Mouse (Mus musculus) ES-Bruce4 (cell line): Measurements from ENCODE around the gene Inpp5d.

Source experiments
- CTCF ChIP-seq: IDR thresholded peaks from one replicate; pipeline ENCODE4 v1.8.1; 2011; ENCODE audit warnings: low read depth, low read length
- EP300 ChIP-seq: IDR thresholded peaks from 2 replicates; pipeline ENCODE4 v1.6.1; 2011; ENCODE audit warnings: low read depth, low read length; ENCODE audit not compliant: insufficient read depth

- no peak for TF ChIP-seq EP300
- no peak for TF ChIP-seq CTCF
These were observed 5.3 kb downstream of the Inpp5d start for GRCm38 (mm10) chr1:87625254-87626025.
